Mouse (Mus musculus): ENCODE measurements around the gene Clca2. TPM values are rescaled to one million over a fixed set of nuclear protein-coding genes. Genes with fewer than 3 reads are reported as not detected.

The Clca2 gene
- total RNA-seq (2023) = not detected

DNA sequence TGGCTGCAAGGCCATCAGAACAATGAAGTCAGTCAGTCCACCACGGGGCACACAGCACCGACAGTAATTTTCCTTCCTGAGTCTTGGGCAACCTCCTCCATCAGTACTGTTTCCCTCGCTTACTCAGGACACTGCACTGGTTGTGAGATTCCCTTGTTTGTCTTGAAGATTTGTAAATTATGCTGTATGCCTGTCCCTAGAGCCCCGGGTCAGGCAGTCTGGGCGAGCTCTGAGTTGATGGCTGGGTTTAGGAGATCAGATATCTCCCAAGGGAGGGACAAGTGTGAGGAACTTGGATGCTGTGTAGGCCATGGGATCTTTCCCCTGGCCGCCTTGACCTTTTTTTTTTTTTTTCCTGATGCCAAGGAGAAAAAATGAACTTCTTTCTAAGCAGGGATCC lies at the start of gene Clca2:
Clca2 (minus strand) TSS at position 153 of the 400 bp plus-strand sequence.

DNA sequence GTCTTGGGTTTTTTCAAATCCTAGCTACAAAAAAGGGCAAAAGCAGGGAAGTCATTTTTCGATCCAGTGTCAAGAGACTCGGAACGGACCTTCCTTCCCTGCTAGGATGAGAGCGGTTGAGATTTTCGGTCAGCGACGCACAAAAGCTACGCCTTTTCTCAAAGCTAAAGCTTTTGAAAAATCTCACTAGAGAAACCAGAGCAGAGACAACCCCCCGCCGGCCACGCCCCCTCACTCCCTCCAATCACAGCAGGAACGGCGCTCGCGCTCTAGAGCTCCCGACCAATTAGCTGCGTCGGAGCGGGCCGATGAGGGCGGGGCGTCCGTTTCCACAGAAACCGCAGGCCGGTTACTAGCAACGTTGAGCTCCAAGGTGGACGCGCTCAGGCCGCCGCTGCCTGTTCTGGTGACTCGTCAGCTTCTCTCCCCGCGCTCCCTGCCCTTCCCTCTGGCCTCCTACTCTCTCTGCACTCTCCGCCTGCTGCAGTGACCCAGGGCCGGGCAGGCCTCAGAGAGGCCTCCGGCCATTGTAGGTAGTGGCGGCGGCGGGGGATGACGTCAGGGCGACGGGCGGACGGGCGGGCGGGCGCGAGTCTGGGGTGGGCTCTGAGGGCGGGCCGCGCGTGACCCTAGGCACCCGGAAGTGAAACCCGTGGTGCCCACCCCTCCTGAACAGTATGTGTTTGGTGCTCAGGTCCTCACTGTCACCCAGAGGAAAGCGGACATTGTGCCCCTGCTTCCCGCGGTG lies 19.2 kb upstream of the Clca2 start, which contains the start of gene Odf2l:
Odf2l (plus strand) TSS at position 335 of the 748 bp plus-strand sequence.

DNA sequence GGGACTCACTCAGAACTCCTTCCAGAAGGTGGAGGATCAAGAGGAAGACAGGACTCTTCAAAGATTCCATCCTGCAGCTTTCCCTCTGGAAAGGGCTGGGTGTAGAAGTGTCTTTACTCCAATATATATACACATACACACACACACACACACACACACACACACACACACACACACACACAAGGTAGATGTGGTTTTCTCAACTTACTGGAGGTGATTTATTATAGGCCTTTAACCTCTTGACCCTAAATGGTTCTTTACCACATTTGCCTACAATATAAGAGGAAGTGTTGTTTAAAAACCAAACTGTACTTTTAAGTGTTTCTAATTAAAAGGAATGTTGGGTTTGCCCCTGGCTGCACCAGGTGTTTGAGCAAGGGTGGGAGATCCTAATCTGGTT lies 66.6 kb downstream of the Clca2 start, which contains the start of gene Clca1:
Clca1 (minus strand) TSS at position 101 of the 400 bp plus-strand sequence.

Other genes with a start within 250 kb of the Clca2 start
- gene Clca4b, start 166.9 kb downstream of the Clca2 start, total RNA-seq (2023) = not detected
- gene Clca4a, start 124.4 kb downstream of the Clca2 start, total RNA-seq (2023) = not detected
- gene Clca1, start 66.7 kb downstream of the Clca2 start, total RNA-seq (2023) = not detected
- 8.2 TPM for gene Odf2l, start 19.1 kb upstream of the Clca2 start, total RNA-seq (2023)
- not detected for gene Col24a1, start 193.0 kb upstream of the Clca2 start, total RNA-seq (2023)

Measured in CD4-positive naive resting alpha-beta T cell, adult 57 days (primary cell).